Mouse (Mus musculus) liver, postnatal 0 days (tissue): ENCODE data around the gene Fibp. TPM values are rescaled to one million over a fixed set of nuclear protein-coding genes. Genes with fewer than 3 reads are reported as not detected.

Source experiments
- ATAC-seq: fragments of 200-750 bp; cut with Nextera tagmentation; 2 replicates; pipeline ENCODE4 v1.8.0; 2017; ENCODE audit warnings: mild to moderate bottlenecking, moderate library complexity
- DNase-seq: peaks from one replicate; pipeline ENCODE4 v3.0.0-alpha.2; 2016
- H3K27ac ChIP-seq: fragments of 300-500 bp; sonication (generic); 2 replicates; pipeline ENCODE4 v1.5.1; 2014; ENCODE audit warnings: antibody characterized with exemption, moderate library complexity, mild to moderate bottlenecking, low read depth
- H3K27me3 ChIP-seq: fragments of 300-500 bp; sonication (generic); 2 replicates; pipeline ENCODE4 v1.6.1; 2014; ENCODE audit warnings: low read length, control low read depth, mixed read lengths; ENCODE audit not compliant: insufficient read depth
- H3K36me3 ChIP-seq: fragments of 300-500 bp; sonication (generic); replicated peaks from 2 replicates; pipeline ENCODE4 v1.6.1; 2014; ENCODE audit warnings: mild to moderate bottlenecking, control low read depth, low read length, moderate library complexity, mixed read lengths; ENCODE audit not compliant: insufficient read depth
- H3K4me1 ChIP-seq: fragments of 300-500 bp; sonication (generic); 2 replicates; pipeline ENCODE4 v1.6.1; 2014; ENCODE audit warnings: antibody characterized with exemption, mild to moderate bottlenecking, control low read depth; ENCODE audit not compliant: insufficient read depth
- H3K4me2 ChIP-seq: fragments of 300-500 bp; sonication (generic); 2 replicates; pipeline ENCODE4 v1.6.1; 2014; ENCODE audit warnings: low read depth, mild to moderate bottlenecking, low read length, moderate library complexity, mixed read lengths
- H3K4me3 ChIP-seq: fragments of 300-500 bp; sonication (generic); 2 replicates; pipeline ENCODE4 v1.5.1; 2014; ENCODE audit warnings: low read depth, low read length
- H3K9ac ChIP-seq: fragments of 300-500 bp; sonication (generic); replicated peaks from 2 replicates; pipeline ENCODE4 v1.6.1; 2014; ENCODE audit warnings: mild to moderate bottlenecking, moderate library complexity
- H3K9me3 ChIP-seq: fragments of 300-500 bp; sonication (generic); 2 replicates; pipeline ENCODE4 v1.6.1; 2016; ENCODE audit warnings: mild to moderate bottlenecking, control low read depth, low read length, mixed read lengths
- CTCF ChIP-seq: sonication (generic); IDR thresholded peaks from 2 replicates; pipeline ENCODE4 v1.5.1; 2016; ENCODE audit warnings: antibody characterized with exemption, low read depth
- EP300 ChIP-seq: IDR thresholded peaks from 2 replicates; pipeline ENCODE4 v1.6.1; 2016; ENCODE audit warnings: antibody characterized with exemption, low read depth, mild to moderate bottlenecking
- WGBS: fragments of 180-500 bp; shearing (Covaris S2); extraction: QIAGEN DNeasy Blood & Tissue Kit; methylation state at CpG from one replicate; pipeline ENCODE4 v1.1.7; 2014; ENCODE audit not compliant: insufficient replicate concordance; 5-methylcytosine and 5-hydroxymethylcytosine counted together
- polyA plus RNA-seq: library from polyadenylated mRNA; unstranded; fragments of >200 nt; fragmentation: Nextera tagmentation; extraction: Ambion mirVana; gene quantifications from 2 replicates; pipeline ENCODE4 v1.2.1, GENCODE M21; 2015

Gene Fibp
- polyA plus RNA-seq, 1 experiment from 2014 or later: 35.6 TPM

DNA sequence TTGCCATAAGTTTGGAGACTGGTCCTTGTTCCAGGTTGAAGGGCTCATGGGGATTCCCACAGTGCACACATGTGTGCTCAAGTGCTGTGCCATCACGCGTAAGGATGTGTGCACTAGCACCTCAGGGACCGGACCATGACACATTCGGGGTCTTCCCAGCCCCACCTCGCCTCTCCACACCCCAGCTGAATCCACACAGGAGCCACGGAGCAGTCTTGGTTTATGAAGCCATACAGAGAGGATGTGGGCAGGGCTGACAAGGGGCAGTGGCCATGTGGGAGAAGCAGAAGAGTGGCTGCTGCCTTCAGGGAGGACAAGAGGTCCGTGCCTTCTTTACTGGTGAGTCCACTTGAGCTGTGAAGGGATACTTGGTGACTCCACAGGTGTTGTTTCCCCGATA lies 4.6 kb downstream of the Fibp start:
- TF ChIP-seq CTCF (no peak), EP300 (no peak)
- H3K27ac ChIP-seq: no peak overlapping the region

GRCm38 (mm10) chr19:5466916-5467500 lies 6.6 kb downstream of the Fibp start:
- WGBS: 70% methylated on average over 6 of the region's 6 CpGs
- no peak overlapping the region for H3K4me3 ChIP-seq

More for the DNA sequence above, 4.6 kb downstream of the Fibp start:
- Histone ChIP-seq H3K9me3 (no peaks in the 10 kb centered on the region), H3K4me2 (no peak overlapping the region), H3K27me3 (no peaks in the 10 kb centered on the region), H3K4me1 (peaks cover 9% of the 10 kb centered on the region), H3K4me3 (no peak overlapping the region), H3K9ac (no peak overlapping the region), H3K36me3 (peaks cover 37% of the 10 kb centered on the region)
- no peak for DNase-seq
- 83% methylated on average over 8 of the region's 8 CpGs for WGBS
- ATAC-seq: no peak

DNA sequence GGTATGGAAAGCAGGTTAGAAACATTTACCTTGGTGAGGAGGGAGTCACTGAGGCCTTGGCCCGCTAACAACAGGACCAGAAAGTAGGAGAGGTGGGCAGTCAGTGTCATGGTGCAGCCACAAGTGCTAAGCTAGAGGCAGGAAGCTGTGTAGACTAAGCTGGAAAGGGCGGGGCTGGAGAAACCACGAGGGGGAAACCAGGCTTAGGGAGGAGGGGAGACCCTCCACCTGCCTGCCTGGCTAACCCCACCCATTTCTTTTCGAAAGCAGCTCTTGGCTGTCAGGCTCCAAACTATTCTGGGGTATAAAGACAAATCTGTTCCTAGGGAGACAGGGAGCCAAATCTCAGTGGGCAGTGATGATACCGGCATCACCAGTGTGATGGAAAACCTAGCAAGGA lies 8.0 kb downstream of the Fibp start, which contains the start of gene Ctsw:
Gene Ctsw (minus strand): TSS at position 134 of the 400 bp plus-strand sequence.
- Histone ChIP-seq H3K4me2 (no peak within 1 kb of the TSS), H3K27ac (no peak within 1 kb of the TSS), H3K4me3 (no peak within 1 kb of the TSS), H3K9me3 (no peaks in the 10 kb centered on the region), H3K4me1 (no peaks in the 10 kb centered on the region), H3K9ac (no peak within 1 kb of the TSS), H3K27me3 (no peaks in the 10 kb centered on the region), H3K36me3 (peaks cover 25% of the 10 kb centered on the region)
- 39% methylated on average over 5 of the region's 5 CpGs for WGBS
- no peak for TF ChIP-seq EP300
- no peak for TF ChIP-seq CTCF
- DNase-seq (no peak), ATAC-seq (no peak)

More at GRCm38 (mm10) chr19:5466916-5467500, 6.6 kb downstream of the Fibp start:
- Histone ChIP-seq H3K9ac (no peak overlapping the region), H3K4me2 (no peak overlapping the region), H3K27ac (no peak overlapping the region), H3K9me3 (no peaks in the 10 kb centered on the region), H3K27me3 (no peaks in the 10 kb centered on the region), H3K4me1 (no peaks in the 10 kb centered on the region), H3K36me3 (peaks cover 33% of the 10 kb centered on the region)
- DNase-seq: no peak
- no peak for ATAC-seq
- TF ChIP-seq EP300 (no peak), CTCF (no peak)

DNA sequence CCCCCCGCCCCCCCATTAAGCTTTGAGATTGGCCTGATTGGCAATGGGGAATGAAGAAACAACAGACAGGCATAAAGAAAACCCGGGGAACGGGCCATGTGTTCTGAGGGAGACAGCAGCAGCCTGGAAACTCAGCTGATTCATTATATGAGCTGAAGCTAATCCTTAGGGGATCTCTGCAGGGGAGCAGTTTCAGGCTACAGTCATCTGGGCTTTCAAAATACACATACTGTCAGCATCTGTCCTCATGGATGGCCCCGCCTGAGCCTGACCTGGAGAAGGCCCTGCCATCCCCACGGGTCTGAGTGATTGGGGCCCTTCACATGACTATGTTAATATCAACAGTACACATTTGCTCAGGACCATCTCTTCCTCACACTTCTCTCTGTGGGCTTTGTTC lies 11.4 kb downstream of the Fibp start:
- no peak for TF ChIP-seq CTCF
- no peak for TF ChIP-seq EP300
- H3K4me3 ChIP-seq: no peak overlapping the region
- no peak overlapping the region for H3K9ac ChIP-seq
- H3K4me2 ChIP-seq: no peak overlapping the region
- no peak for ATAC-seq
- H3K9me3 ChIP-seq: no peaks in the 10 kb centered on the region
- no peak overlapping the region for H3K27ac ChIP-seq
- H3K36me3 ChIP-seq: no peaks in the 10 kb centered on the region
- no peak for DNase-seq
- 60% methylated on average over 5 of the region's 5 CpGs for WGBS
- peaks cover 23% of the 10 kb centered on the region for H3K27me3 ChIP-seq
- H3K4me1 ChIP-seq: 0 out of 2 replicates have a peak, but pooled peaks cover 3% of the 10 kb centered on the region

- Histone ChIP-seq H3K27me3 (peaks cover 23% of the 10 kb centered on the region), H3K9me3 (no peaks in the 10 kb centered on the region), H3K4me1 (0 out of 2 replicates have a peak, but pooled peaks cover 3% of the 10 kb centered on the region), H3K36me3 (no peaks in the 10 kb centered on the region), H3K9ac (no peak overlapping the region), H3K27ac (no peak overlapping the region), H3K4me3 (no peak overlapping the region), H3K4me2 (no peak overlapping the region)
- DNase-seq (no peak), ATAC-seq (no peak)
- 70% methylated on average over 3 of the region's 3 CpGs for WGBS
- TF ChIP-seq EP300: no peak
- peak; percentile 41 for TF ChIP-seq CTCF
Observed at GRCm38 (mm10) chr19:5472857-5473256, 12.4 kb downstream of the Fibp start.

GRCm38 (mm10) chr19:5473720-5474119 lies 13.3 kb downstream of the Fibp start, which contains the start of gene Efemp2:
Efemp2 (plus strand) TSS chr19:5473954.
- peak within 1 kb of the TSS; percentile 49 for H3K9ac ChIP-seq
- H3K36me3 ChIP-seq: no peaks in the 10 kb centered on the region
- H3K27ac ChIP-seq: peak within 1 kb of the TSS; percentile 12; the same call in 1 of the 2 replicates
- peak within 1 kb of the TSS; percentile 45 for H3K4me3 ChIP-seq
- 0 out of 2 replicates have a peak, but pooled peaks cover 3% of the 10 kb centered on the region for H3K4me1 ChIP-seq
- ATAC-seq (peak; percentile 61), DNase-seq (peak; percentile 71)
- H3K27me3 ChIP-seq: peaks cover 23% of the 10 kb centered on the region
- WGBS: 5% methylated on average over 22 of the region's 22 CpGs
- H3K4me2 ChIP-seq: peak within 1 kb of the TSS; percentile 78
- TF ChIP-seq EP300: no peak
- TF ChIP-seq CTCF: no peak
- no peaks in the 10 kb centered on the region for H3K9me3 ChIP-seq
